Mouse (Mus musculus) myocyte (in vitro differentiated cells): ENCODE measurements at regions not wholly inside any gene's neighbourhood (a gene's known extent, or its start where the extent isn't known, plus 50 kb on each side); places are given as distances from the start of the nearest gene placed in this dataset.

ENCODE experiments used
- H3K27me3 ChIP-seq: one replicate; pipeline ENCODE4 v1.6.1; 2011; ENCODE audit not compliant: control insufficient read depth, insufficient read depth, insufficient read length
- H3K36me3 ChIP-seq: one replicate; pipeline ENCODE4 v1.6.1; 2011; ENCODE audit not compliant: control insufficient read depth, insufficient read depth
- H3K4me2 ChIP-seq: one replicate; pipeline ENCODE4 v1.6.1; 2011; ENCODE audit warnings: low read depth, control low read depth
- H3K4me3 ChIP-seq: one replicate; pipeline ENCODE4 v1.5.1; 2011; ENCODE audit warnings: mild to moderate bottlenecking, control low read depth, moderate library complexity
- H3K79me2 ChIP-seq: one replicate; pipeline ENCODE4 v1.6.1; 2011; ENCODE audit not compliant: control insufficient read depth, insufficient read depth
- H3ac ChIP-seq: one replicate; pipeline ENCODE4 v1.6.1; 2011; ENCODE audit not compliant: control insufficient read depth, insufficient read length
- CEBPB ChIP-seq: IDR thresholded peaks from 2 replicates; pipeline ENCODE4 v1.6.1; 2011; ENCODE audit warnings: mild to moderate bottlenecking, moderate library complexity; ENCODE audit not compliant: poor library complexity, insufficient read depth, severe bottlenecking
- E2F4 ChIP-seq: IDR thresholded peaks from one replicate; pipeline ENCODE4 v1.6.1; 2011; ENCODE audit warnings: mild to moderate bottlenecking, control low read depth, moderate library complexity; ENCODE audit not compliant: insufficient read depth
- MAX ChIP-seq: IDR thresholded peaks from one replicate; pipeline ENCODE4 v1.6.1; 2011; ENCODE audit warnings: low read depth, mild to moderate bottlenecking, control low read depth
- MYOD1 ChIP-seq, 3 experiments: IDR thresholded peaks; one replicate each; pipeline ENCODE4 v1.6.1; 2011; ENCODE audit warnings: control low read depth in 2 of 3, low read depth in 2 of 3, mild to moderate bottlenecking in 2 of 3, moderate library complexity in 1 of 3; ENCODE audit not compliant: insufficient read length in 2 of 3, control insufficient read depth in 1 of 3
- MYOG ChIP-seq, 3 experiments: IDR thresholded peaks; one replicate each; pipeline ENCODE4 v1.6.1; 2011; ENCODE audit warnings: control low read depth in 2 of 3, low read depth in 2 of 3, mild to moderate bottlenecking in 2 of 3; ENCODE audit not compliant: insufficient read length in 2 of 3, control insufficient read depth in 1 of 3, insufficient read depth in 1 of 3
- POLR2A ChIP-seq: IDR thresholded peaks from one replicate; pipeline ENCODE4 v1.6.1; 2011; ENCODE audit warnings: low read depth, mild to moderate bottlenecking, control low read depth, moderate library complexity; ENCODE audit not compliant: insufficient read length
- POLR2AphosphoS2 ChIP-seq: IDR thresholded peaks from one replicate; pipeline ENCODE4 v1.6.1; 2011; ENCODE audit warnings: low read depth, control low read depth; ENCODE audit not compliant: insufficient read length
- REST ChIP-seq: IDR thresholded peaks from one replicate; pipeline ENCODE4 v1.6.1; 2011; ENCODE audit warnings: mild to moderate bottlenecking, control low read depth, moderate library complexity; ENCODE audit not compliant: insufficient read depth, insufficient read length
- SRF ChIP-seq: IDR thresholded peaks from one replicate; pipeline ENCODE4 v1.6.1; 2011; ENCODE audit warnings: low read depth; ENCODE audit not compliant: control insufficient read depth, insufficient read length
- TCF12 ChIP-seq: IDR thresholded peaks from one replicate; pipeline ENCODE4 v1.6.1; 2011; ENCODE audit warnings: mild to moderate bottlenecking, control low read depth; ENCODE audit not compliant: poor library complexity, insufficient read depth, severe bottlenecking
- TCF3 ChIP-seq: IDR thresholded peaks from one replicate; pipeline ENCODE4 v1.6.1; 2011; ENCODE audit warnings: low read depth, control low read depth; ENCODE audit not compliant: insufficient read length
- USF1 ChIP-seq: IDR thresholded peaks from one replicate; pipeline ENCODE4 v1.6.1; 2011; ENCODE audit warnings: low read depth, mild to moderate bottlenecking, control low read depth, moderate library complexity

- no peak overlapping the region for H3K4me2 ChIP-seq
- H3K4me3 ChIP-seq = no peak overlapping the region
- no peaks in the 10 kb centered on the region for H3K79me2 ChIP-seq
- H3K27me3 ChIP-seq = no peaks in the 10 kb centered on the region
- no peaks in the 10 kb centered on the region for H3K36me3 ChIP-seq
- no peak for TF ChIP-seq TCF12
- TF ChIP-seq MYOG (IDR thresholded peaks at IDR 0.05; ENCODE audit: control insufficient read depth in 1 of 3, insufficient read depth in 1 of 3, insufficient read length in 2 of 3, low read depth in 2 of 3) = no peak
- TF ChIP-seq POLR2A = no peak
- no peak for TF ChIP-seq CEBPB
- H3ac ChIP-seq = no peak overlapping the region
Observed at GRCm38 (mm10) chr10:45009676-45010075, 57.3 kb upstream of the Prep start.

- no peak overlapping the region for H3K4me3 ChIP-seq
- no peak overlapping the region for H3K4me2 ChIP-seq
- no peak overlapping the region for H3ac ChIP-seq
- no peaks in the 10 kb centered on the region for H3K27me3 ChIP-seq
- no peaks in the 10 kb centered on the region for H3K36me3 ChIP-seq
- TF ChIP-seq POLR2A (no peak), MYOG (IDR thresholded peaks at IDR 0.05; ENCODE audit: control insufficient read depth in 1 of 3, insufficient read depth in 1 of 3, insufficient read length in 2 of 3, low read depth in 2 of 3) (no peak)
- no peaks in the 10 kb centered on the region for H3K79me2 ChIP-seq
Observed at GRCm38 (mm10) chr10:45009235-45009634, 57.8 kb upstream of the Prep start.

DNA sequence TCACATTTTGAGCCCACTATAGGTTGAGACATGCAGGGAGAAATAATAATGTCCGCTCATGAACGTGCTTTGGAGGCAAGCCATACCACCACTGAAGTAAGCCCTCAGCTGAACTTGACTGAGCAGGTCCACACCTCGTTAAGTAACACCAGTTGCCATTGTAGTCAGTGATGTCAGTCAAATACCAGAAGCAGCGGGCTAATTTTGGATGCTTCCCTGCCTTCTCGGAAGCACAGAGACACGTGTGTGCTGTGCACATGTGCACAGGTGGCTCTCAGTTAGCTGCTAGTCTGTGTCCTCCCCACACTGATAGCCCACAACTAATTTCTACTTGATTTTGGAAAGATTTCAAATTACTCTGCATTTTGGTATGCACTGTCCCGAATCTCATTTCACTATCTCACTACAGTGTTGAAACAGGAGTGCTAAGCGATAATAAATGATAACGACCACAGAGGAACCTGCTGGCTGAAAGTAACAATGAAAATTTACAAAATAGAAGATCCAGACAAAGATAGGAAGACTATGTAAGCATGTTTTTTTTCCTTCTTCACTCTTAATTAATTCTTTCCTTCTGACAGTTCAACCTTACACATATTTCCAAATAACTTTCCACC, 62.9 kb upstream of the Prep start:
- Histone ChIP-seq H3K36me3 (no peaks in the 10 kb centered on the region), H3ac (no peak overlapping the region), H3K4me3 (no peak overlapping the region), H3K4me2 (no peak overlapping the region), H3K79me2 (no peaks in the 10 kb centered on the region), H3K27me3 (no peaks in the 10 kb centered on the region)
- TF ChIP-seq SRF (no peak), MYOG (IDR thresholded peaks at IDR 0.05; ENCODE audit: control insufficient read depth in 1 of 3, insufficient read depth in 1 of 3, insufficient read length in 2 of 3, low read depth in 2 of 3) (peak in 1 of 3 experiments; percentile 68), USF1 (no peak), MYOD1 (IDR thresholded peaks at IDR 0.05; ENCODE audit: control insufficient read depth in 1 of 3, insufficient read length in 2 of 3, low read depth in 2 of 3) (peak in 2 of 3 experiments; percentile 61 to 73)

GRCm38 (mm10) chr10:45003344-45003681, 63.7 kb upstream of the Prep start:
- no peaks in the 10 kb centered on the region for H3K79me2 ChIP-seq
- no peak overlapping the region for H3ac ChIP-seq
- no peak overlapping the region for H3K4me3 ChIP-seq
- TF ChIP-seq MYOG (IDR thresholded peaks at IDR 0.05; ENCODE audit: control insufficient read depth in 1 of 3, insufficient read depth in 1 of 3, insufficient read length in 2 of 3, low read depth in 2 of 3) (no peak), MAX (no peak), MYOD1 (IDR thresholded peaks at IDR 0.05; ENCODE audit: control insufficient read depth in 1 of 3, insufficient read length in 2 of 3, low read depth in 2 of 3) (no peak), USF1 (no peak), TCF3 (no peak), TCF12 (no peak), SRF (no peak), E2F4 (no peak), REST (no peak), CEBPB (no peak), POLR2A (no peak), POLR2AphosphoS2 (no peak)
- no peaks in the 10 kb centered on the region for H3K27me3 ChIP-seq
- no peaks in the 10 kb centered on the region for H3K36me3 ChIP-seq
- peak overlapping the region; percentile 59 for H3K4me2 ChIP-seq

- H3ac ChIP-seq = no peak overlapping the region
- TF ChIP-seq REST = no peak
- TF ChIP-seq USF1 = peak; percentile 17
- TF ChIP-seq E2F4 = no peak
- no peaks in the 10 kb centered on the region for H3K27me3 ChIP-seq
- peak overlapping the region; percentile 59 for H3K4me2 ChIP-seq
- H3K4me3 ChIP-seq = no peak overlapping the region
- no peaks in the 10 kb centered on the region for H3K36me3 ChIP-seq
- no peaks in the 10 kb centered on the region for H3K79me2 ChIP-seq
Observed at GRCm38 (mm10) chr10:45002637-45003343, 64.2 kb upstream of the Prep start.
